Mouse (Mus musculus) hindbrain, postnatal 0 days (tissue): Measurements from ENCODE around the gene Cftr. TPM values are rescaled to one million over a fixed set of nuclear protein-coding genes. Genes with fewer than 3 reads are reported as not detected.

Experiments used
- ATAC-seq: fragments of 200-750 bp; cut with Nextera tagmentation; 2 replicates; pipeline ENCODE4 v1.8.0; 2017; ENCODE audit warnings: mild to moderate bottlenecking, moderate TSS enrichment, moderate library complexity
- DNase-seq: peaks from one replicate; pipeline ENCODE4 v3.0.0-alpha.2; 2015; ENCODE audit warnings: low spot score
- H3K27ac ChIP-seq: fragments of 300-500 bp; sonication (generic); 2 replicates; pipeline ENCODE4 v1.5.1; 2014; ENCODE audit warnings: mild to moderate bottlenecking
- H3K27me3 ChIP-seq: fragments of 300-500 bp; sonication (generic); 2 replicates; pipeline ENCODE4 v1.6.1; 2014; ENCODE audit warnings: low read length, mixed read lengths; ENCODE audit not compliant: insufficient read depth
- H3K36me3 ChIP-seq: fragments of 300-500 bp; sonication (generic); 2 replicates; pipeline ENCODE4 v1.6.1; 2014; ENCODE audit warnings: low read length, mixed read lengths; ENCODE audit not compliant: insufficient read depth
- H3K4me1 ChIP-seq: fragments of 300-500 bp; sonication (generic); 2 replicates; pipeline ENCODE4 v1.6.1; 2014; ENCODE audit warnings: antibody characterized with exemption, low read length, mixed read lengths; ENCODE audit not compliant: insufficient read depth
- H3K4me2 ChIP-seq: fragments of 300-500 bp; sonication (generic); 2 replicates; pipeline ENCODE4 v1.6.1; 2014; ENCODE audit warnings: low read depth, mild to moderate bottlenecking, low read length, moderate library complexity, mixed read lengths
- H3K4me3 ChIP-seq: fragments of 300-500 bp; sonication (generic); 2 replicates; pipeline ENCODE4 v1.5.1; 2014; ENCODE audit warnings: low read length
- H3K9ac ChIP-seq: fragments of 300-500 bp; sonication (generic); replicated peaks from 2 replicates; pipeline ENCODE4 v1.6.1; 2014; ENCODE audit warnings: mild to moderate bottlenecking, low read length, moderate library complexity, mixed read lengths
- H3K9me3 ChIP-seq: fragments of 300-500 bp; sonication (generic); 2 replicates; pipeline ENCODE4 v1.6.1; 2016; ENCODE audit warnings: low read length, mixed read lengths
- CTCF ChIP-seq: IDR thresholded peaks from 2 replicates; pipeline ENCODE4 v1.5.1; 2016; ENCODE audit warnings: antibody characterized with exemption, control low read depth, low read depth
- WGBS: fragments of 180-500 bp; shearing (Covaris S2); extraction: QIAGEN DNeasy Blood & Tissue Kit; methylation state at CpG from one replicate; pipeline ENCODE4 v1.1.7; 2014; 5-methylcytosine and 5-hydroxymethylcytosine counted together
- polyA plus RNA-seq: library from polyadenylated mRNA; unstranded; fragments of >200 nt; fragmentation: Nextera tagmentation; extraction: Ambion mirVana; gene quantifications from 2 replicates; pipeline ENCODE4 v1.2.1, GENCODE M21; 2015
- total RNA-seq: library from RNA; depleted of rRNA; stranded (reverse); fragments of >200 nt; gene quantifications from 2 replicates; pipeline ENCODE4 v1.2.3, GENCODE M21; 2014

Gene Cftr
- total and polyA plus RNA-seq, 2 experiments from 2014 or later: 0.70 to 1.6 TPM

DNA sequence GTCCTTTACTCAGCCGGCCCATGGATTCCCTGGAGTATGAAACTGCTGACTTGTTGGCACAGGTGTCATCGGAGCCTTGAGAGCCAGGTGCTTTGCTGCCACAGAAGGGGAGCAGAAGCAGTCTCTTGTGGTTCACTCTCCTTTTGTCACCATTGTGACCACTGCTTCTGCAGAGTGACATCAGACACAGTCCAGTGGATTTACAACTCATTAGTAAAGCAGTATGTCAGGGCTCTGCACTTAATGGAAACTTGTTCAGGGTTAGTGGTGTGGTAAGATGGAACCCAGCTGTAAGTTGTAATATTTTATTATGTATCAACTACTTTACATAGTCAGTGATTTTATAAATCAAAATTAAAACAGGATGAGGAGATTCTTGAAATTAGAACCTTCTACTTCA lies 7.0 kb downstream of the Cftr start:
- Histone ChIP-seq H3K36me3 (no peaks in the 10 kb centered on the region), H3K27ac (no peak overlapping the region), H3K4me3 (no peak overlapping the region), H3K4me1 (no peaks in the 10 kb centered on the region), H3K9ac (no peak overlapping the region), H3K9me3 (no peaks in the 10 kb centered on the region), H3K27me3 (no peaks in the 10 kb centered on the region), H3K4me2 (no peak overlapping the region)
- 82% methylated on average over 2 of the region's 2 CpGs for WGBS
- ATAC-seq: no peak
- DNase-seq: no peak
- no peak for TF ChIP-seq CTCF

DNA sequence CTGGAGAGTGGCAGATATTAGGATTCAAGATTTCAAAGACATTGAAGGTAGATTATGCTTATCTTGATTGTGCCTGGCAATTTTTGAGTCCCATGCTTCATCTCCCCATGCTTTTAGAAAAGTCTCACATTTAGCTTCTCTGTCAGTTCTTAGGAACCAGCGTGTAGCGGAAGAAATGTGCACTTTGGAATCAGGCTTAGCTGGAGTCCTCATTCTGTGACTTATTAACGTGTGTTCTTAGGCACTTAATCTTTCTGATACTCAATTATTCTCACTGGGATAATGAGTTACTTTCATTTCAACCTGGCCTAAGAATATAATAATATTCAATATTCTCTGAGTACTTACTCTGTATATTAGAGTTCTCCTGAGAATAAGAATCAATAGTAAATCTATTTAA lies 10.2 kb downstream of the Cftr start:
- Histone ChIP-seq H3K27ac (no peak overlapping the region), H3K9ac (no peak overlapping the region), H3K36me3 (no peaks in the 10 kb centered on the region), H3K27me3 (no peaks in the 10 kb centered on the region), H3K4me1 (no peaks in the 10 kb centered on the region), H3K9me3 (no peaks in the 10 kb centered on the region), H3K4me3 (no peak overlapping the region), H3K4me2 (no peak overlapping the region)
- WGBS: 71% methylated on average over 3 of the region's 3 CpGs
- DNase-seq (no peak), ATAC-seq (no peak)
- TF ChIP-seq CTCF: no peak

DNA sequence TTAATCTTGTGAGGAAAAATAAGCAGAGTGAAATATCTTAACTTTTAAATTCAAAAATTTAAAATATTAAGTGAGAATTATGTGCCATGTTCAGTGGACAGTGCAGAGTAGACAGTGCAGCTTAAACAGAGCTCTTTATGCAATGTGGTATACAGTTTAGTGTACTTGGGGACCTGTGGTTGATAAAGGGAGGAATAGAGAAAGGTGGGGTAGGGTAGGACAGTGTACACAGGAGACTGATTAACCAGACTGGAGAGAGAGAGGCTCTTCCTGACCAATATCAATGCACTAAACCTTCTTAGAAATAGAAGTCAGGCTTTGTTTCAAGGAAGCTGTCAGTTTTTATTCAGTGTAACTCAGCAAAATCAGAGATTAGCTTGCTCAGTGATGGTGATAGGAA lies 12.4 kb downstream of the Cftr start:
- no peaks in the 10 kb centered on the region for H3K36me3 ChIP-seq
- H3K4me2 ChIP-seq: no peak overlapping the region
- no peaks in the 10 kb centered on the region for H3K27me3 ChIP-seq
- no peaks in the 10 kb centered on the region for H3K4me1 ChIP-seq
- H3K9ac ChIP-seq: no peak overlapping the region
- H3K9me3 ChIP-seq: no peaks in the 10 kb centered on the region
- no peak for TF ChIP-seq CTCF
- DNase-seq (no peak), ATAC-seq (no peak)
- no peak overlapping the region for H3K4me3 ChIP-seq
- H3K27ac ChIP-seq: no peak overlapping the region

DNA sequence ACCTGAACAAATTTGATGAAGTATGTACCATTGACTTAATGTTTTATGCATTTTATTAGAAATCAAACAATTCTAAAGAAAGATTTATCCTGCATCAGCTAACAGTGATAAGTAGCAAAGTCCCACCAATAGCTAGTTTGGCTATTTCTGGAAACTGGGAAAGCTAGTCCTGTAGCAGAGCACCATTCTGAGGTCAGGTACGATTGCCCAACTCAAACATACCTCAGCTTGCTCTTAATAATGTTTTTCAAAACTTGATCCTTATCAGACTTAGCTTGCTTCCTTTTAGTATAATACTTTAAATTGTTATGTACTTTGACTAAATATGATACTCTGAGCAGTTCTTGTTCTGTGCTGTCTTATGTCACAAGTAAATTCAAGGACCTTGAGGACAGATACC lies 50.2 kb downstream of the Cftr start:
- DNase-seq (no peak), ATAC-seq (no peak)
- Histone ChIP-seq H3K27me3 (no peaks in the 10 kb centered on the region), H3K4me3 (no peak overlapping the region), H3K9ac (no peak overlapping the region), H3K36me3 (no peaks in the 10 kb centered on the region), H3K4me2 (no peak overlapping the region), H3K4me1 (no peaks in the 10 kb centered on the region), H3K27ac (no peak overlapping the region), H3K9me3 (no peaks in the 10 kb centered on the region)
- TF ChIP-seq CTCF: no peak
- WGBS: 85% methylated on average over 1 of the region's 1 CpGs

DNA sequence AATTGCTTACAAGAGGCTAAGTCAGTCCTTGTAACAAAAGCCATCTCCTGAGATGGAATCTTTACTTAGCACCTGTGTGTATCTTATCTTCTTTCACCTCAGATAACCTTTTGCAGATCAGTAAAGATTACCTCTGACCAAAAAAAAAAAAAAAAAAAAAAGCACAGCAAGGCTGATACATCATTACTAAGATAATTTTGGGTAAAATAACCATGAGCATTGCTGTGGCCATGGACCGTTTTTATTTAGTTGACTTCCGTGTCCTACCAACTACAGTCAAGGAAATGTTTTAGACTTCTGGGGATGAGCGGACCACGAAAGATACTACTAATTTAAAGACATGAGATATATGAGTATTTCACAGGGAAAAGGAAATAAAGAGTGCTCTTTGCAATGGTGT lies 52.7 kb downstream of the Cftr start:
- Histone ChIP-seq H3K27ac (no peak overlapping the region), H3K9ac (no peak overlapping the region), H3K27me3 (no peaks in the 10 kb centered on the region), H3K4me3 (no peak overlapping the region), H3K9me3 (no peaks in the 10 kb centered on the region), H3K4me1 (no peaks in the 10 kb centered on the region), H3K4me2 (no peak overlapping the region), H3K36me3 (no peaks in the 10 kb centered on the region)
- DNase-seq (no peak), ATAC-seq (no peak)
- TF ChIP-seq CTCF: no peak
- WGBS: 94% methylated on average over 4 of the region's 4 CpGs

DNA sequence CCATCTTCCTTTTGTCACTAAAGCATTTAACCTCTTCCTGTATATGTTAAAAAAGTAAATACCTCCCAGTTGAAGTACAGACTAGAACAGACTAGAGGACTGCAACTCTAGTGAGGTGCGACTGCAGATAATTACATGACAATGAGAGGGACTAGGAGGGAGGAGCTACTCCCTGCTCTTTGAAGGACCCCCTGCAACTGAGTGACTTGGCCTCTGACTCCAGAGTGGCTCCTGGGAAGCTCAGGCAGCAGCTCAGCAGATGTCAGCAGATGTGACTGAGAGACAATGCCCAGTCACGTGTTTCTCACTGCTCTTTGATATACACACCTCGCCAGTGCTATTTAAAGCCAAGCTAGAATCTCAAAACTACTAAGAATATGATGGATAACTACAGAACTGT lies 54.7 kb downstream of the Cftr start:
- H3K9ac ChIP-seq: no peak overlapping the region
- H3K4me2 ChIP-seq: no peak overlapping the region
- no peak for TF ChIP-seq CTCF
- no peak overlapping the region for H3K4me3 ChIP-seq
- H3K36me3 ChIP-seq: no peaks in the 10 kb centered on the region
- no peaks in the 10 kb centered on the region for H3K4me1 ChIP-seq
- no peaks in the 10 kb centered on the region for H3K9me3 ChIP-seq
- 6% methylated on average over 3 of the region's 3 CpGs for WGBS
- no peaks in the 10 kb centered on the region for H3K27me3 ChIP-seq
- no peak overlapping the region for H3K27ac ChIP-seq
- DNase-seq (no peak), ATAC-seq (no peak)

DNA sequence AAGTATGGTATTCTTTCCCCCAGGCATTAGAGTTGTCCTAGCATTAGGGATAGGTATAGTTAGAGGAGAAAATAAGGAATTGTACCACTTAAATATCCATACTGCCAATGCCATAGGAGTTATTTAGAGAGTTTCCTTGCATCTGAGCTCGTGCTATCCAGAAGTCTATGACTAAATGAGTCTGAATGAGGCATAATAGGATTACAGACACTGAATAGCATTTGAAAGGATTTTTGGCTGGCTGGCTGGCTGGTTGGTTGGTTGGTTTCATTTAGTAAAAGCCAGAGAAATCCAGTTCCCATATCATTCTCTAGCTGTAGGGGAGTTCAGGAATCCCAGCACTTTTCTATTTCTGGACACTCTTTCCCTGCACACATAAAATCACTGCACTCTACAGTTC lies 76.0 kb downstream of the Cftr start:
- H3K27ac ChIP-seq: no peak overlapping the region
- H3K36me3 ChIP-seq: no peaks in the 10 kb centered on the region
- TF ChIP-seq CTCF: no peak
- DNase-seq (no peak), ATAC-seq (no peak)
- no peak overlapping the region for H3K4me2 ChIP-seq
- H3K4me3 ChIP-seq: no peak overlapping the region
- H3K9me3 ChIP-seq: no peaks in the 10 kb centered on the region
- 33% methylated on average over 1 of the region's 1 CpGs for WGBS
- H3K4me1 ChIP-seq: no peaks in the 10 kb centered on the region
- H3K9ac ChIP-seq: no peak overlapping the region
- no peaks in the 10 kb centered on the region for H3K27me3 ChIP-seq
